Mouse (Mus musculus) common myeloid progenitor, adult 5-6 weeks (primary cell): ENCODE data around the gene Rsad1. TPM values are rescaled to one million over a fixed set of nuclear protein-coding genes. Genes with fewer than 3 reads are reported as not detected.

ENCODE experiments used
- ATAC-seq: replicated peaks from 2 replicates; pipeline ENCODE4 v1.8.0; 2016; ENCODE audit warnings: low read depth, mild to moderate bottlenecking, moderate TSS enrichment, inconsistent platforms; ENCODE audit not compliant: poor library complexity, severe bottlenecking
- total RNA-seq: library from RNA; stranded (forward); fragments of 200-1000, 187-1606 nt; gene quantifications from 2 replicates; pipeline ENCODE4 v1.2.3, GENCODE M21; 2017

Gene Rsad1
- total RNA-seq, 1 experiment from 2014 or later, result 10.6 TPM

DNA sequence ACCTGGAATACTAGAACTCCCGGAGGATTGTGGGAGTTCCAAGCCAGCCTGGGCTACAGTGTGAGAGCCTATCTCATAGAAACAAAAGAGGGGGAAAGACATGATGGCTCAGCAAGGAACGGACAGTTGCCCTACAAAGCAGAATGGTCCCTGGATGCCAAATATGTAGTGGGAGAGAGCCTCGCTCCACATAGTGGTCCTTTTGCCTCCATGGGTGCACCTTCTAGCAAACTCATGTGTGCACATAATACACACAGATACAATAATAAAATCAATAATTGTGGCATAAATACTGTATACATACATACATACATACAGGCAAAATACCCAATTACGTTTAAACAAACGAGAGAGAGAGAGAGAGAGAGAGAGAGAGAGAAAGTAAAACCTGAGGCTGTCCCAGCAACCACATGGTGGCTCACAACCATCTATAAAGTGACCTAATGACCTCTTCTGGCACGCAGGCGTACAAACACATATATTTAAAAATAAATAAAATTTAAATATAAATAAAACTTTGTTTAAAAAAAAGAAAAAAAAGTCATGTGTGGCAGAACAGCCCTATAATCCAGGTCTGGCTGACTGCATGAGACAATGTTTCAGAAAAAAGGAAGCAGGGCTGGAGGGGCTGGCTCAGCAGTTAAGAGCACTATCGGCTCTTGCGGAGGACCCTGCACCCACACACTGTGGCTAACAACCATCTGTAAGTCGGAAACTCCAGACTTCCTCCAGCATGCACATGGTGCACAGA, 811 bp upstream of the Rsad1 start:
- peak; percentile 63 for ATAC-seq

GRCm38 (mm10) chr11:94548041-94548784, 842 bp downstream of the Rsad1 start:
- ATAC-seq, result peak; percentile 19

DNA sequence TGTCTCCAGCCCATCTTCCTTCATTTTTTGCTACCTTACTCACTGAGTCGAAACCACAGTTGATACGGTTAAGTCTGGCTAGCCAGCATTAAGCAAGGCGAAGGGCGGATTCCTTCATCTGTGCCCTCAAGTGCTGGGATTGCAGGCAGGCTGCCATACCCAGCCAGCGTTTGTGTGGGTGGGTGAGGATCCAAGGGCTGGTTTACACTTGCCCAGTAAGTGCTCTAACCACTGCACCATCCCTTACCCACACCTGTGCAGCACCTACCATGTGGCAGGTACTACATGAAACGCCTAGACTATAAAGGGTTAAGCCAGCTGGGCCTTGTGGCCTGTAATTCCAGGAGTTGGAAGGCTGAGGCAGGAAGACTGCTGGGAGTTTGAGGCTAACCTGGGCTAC, 1.8 kb downstream of the Rsad1 start:
- no peak for ATAC-seq

DNA sequence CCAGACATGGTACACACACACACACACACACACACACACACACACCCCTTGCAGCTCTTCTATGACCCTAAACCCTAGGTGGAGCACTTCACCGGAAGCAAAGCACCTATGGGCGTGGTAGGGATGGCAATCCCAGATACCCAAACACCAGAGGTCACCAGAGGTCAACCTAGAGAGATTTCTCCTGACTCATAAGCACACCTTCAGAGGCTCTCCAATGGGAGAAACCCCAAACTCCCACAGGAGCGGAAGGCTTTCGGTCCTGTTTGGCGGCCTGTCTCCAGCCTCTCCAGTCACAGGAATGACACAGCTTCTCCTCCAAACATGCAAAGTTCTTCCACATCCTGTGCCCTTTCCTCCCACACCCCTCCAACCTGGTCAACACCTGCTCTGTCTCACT, 2.7 kb downstream of the Rsad1 start:
- no peak for ATAC-seq

GRCm38 (mm10) chr11:94544422-94544821, 4.6 kb downstream of the Rsad1 start:
- ATAC-seq, result no peak

DNA sequence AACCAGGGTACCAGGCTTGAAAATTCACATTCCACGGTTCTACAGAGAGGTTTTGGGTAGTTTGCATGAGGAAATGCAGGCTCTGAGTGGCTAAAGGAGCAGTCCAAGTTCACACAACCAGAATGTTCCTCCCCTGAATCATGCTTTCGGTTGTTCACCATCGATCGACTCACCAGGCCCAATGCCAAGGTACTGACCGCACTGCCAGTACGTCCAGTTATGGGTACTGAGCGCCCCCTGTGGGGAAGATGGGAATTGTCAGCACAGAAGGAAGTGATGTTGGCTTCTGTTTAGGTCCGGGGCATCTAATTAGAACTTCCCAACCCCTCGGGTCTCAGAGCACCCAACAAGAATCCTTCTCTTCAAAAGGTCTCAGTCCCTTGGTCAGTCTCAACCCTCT, 5.1 kb downstream of the Rsad1 start:
- peak; percentile 61 for ATAC-seq

GRCm38 (mm10) chr11:94543344-94543743, 5.7 kb downstream of the Rsad1 start:
- no peak for ATAC-seq

DNA sequence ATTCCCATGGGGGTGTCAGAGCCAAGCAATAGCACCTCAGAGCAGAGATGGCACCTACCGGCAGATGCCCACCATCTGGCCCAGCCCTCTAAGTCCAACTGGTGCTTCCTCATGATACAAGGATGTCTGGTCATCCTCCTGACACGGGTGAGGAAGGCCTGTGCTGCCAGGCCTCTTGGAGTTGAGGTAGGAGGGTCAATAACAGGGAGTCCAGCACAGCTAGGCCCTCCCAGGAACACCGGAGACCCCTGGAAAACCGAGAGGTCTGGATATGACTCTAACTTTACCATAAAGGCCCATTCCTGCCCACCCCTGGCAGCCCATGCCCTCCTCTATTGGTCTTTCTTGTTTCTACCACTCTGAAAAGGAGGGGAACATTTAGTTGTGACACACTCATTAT, 6.7 kb downstream of the Rsad1 start:
- ATAC-seq, result no peak

- no peak for ATAC-seq
Observed at GRCm38 (mm10) chr11:94539761-94540160, 9.3 kb downstream of the Rsad1 start.

DNA sequence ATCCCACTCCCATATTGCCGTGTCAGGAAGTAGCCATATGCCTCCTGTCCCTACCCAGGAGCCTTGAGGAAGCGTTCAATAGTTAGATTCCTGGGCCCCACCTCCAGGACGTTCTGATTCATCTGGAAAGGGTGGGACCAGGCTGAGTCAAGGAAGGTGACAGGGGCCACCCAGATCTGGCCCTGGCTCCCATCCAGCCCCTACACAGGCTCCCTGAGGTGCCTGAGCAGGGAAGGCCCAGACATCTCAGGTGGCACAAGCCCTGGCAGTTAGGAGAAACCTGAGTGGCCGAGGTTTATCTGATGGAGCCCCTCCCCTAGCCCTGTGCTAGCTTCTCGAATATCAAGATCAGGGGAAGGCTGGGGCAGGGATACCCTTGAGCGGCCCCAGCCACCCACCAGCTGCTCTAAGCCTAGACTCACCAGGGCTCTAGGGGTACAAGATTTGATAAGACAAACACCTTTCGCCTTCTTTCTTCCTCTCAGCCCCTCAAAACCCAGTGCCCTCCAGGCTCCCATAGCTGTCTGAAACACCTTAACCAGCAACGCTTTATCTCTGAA, 10.2 kb downstream of the Rsad1 start:
- no peak for ATAC-seq

GRCm38 (mm10) chr11:94533171-94533570, 15.9 kb downstream of the Rsad1 start:
- ATAC-seq, result no peak

GRCm38 (mm10) chr11:94528879-94529278, 20.2 kb downstream of the Rsad1 start:
- ATAC-seq, result no peak

DNA sequence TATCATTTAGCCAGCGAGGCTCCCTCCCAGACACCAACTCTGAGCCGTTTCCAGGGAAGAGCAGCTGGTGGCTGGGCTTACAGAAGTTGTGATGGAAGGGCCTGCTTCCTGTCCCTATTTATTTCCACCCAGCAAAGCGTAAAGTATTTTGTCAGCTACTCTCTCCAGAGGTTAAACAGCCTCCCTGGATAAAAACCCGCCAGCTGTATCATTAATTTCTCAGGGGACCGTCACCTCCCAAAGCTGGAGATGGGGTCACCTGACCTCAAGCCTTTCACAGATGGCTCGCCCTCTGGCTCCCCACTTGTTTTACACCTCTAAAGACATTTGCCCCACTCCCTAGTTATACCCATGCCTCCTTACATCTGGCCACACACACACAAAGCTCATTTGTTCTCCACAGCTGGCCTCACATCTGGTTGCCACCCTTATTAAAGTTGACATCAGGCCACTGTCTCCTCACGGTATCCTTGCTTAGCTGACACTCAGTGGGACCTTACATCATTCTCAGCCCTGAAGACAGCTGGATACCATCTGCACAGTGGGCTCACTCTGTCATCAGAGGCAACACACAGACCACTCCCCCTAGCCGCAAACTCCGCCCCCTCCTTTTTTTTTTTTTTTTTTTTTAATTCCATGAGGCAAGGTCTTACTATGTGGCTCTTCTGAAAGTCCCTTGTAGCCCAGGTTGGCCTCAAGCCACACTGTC, 22.7 kb downstream of the Rsad1 start:
- ATAC-seq, result no peak

DNA sequence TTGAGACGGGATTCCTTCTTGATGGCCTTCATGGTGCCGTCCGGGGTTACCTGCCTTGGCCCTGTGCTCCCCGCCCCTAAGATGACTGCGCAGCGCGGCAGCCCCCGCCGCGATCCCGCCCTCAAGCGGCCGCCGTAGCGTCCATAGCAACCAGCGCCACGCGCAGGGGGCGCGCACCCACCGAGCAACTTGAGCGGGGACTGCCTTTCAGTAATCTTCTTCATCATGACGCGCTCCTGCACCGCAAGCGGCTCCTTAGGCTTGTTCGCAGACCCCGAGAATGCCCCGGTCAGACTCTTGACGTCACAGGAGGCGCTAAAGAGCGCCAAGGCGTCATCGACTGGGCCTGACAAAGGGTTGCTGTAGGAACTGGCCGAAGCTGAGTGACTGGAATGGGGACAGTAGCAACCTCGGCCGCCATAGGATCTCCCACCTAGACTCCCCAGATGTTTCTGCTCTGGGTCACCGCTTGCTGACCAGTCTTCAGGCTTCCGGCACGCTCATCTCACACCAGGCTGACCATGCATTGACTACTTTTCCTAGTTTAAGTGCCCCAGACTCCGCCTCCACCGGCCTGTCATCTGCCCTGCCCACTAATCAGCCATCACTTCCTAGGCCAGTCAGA, 27.7 kb downstream of the Rsad1 start, which contains the start of gene Mycbpap:
Mycbpap (minus strand) TSS at position 524 of the 625 bp plus-strand sequence.
- peak; percentile 86 for ATAC-seq

- no peak for ATAC-seq
Observed at GRCm38 (mm10) chr11:94513452-94513851, 35.6 kb downstream of the Rsad1 start.

DNA sequence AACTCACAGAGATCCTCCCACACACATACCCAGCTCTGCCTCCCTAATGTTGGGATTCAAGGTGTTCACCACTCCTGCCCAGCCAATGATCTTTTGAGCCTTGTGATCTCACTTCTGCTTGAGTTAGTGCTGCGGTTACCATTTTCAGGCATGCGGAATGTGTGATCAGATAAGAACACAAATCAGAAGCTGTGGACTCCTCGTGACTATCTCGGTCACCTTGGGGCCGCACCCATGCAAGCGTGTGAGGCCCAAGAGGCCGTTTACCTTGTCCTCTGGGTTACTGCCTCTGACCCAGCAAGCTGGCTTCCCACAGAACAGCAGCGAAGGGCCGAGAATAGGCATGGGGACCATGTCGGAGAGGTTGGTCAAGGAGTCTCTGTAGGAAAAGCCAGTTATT, 40.1 kb downstream of the Rsad1 start:
- no peak for ATAC-seq

DNA sequence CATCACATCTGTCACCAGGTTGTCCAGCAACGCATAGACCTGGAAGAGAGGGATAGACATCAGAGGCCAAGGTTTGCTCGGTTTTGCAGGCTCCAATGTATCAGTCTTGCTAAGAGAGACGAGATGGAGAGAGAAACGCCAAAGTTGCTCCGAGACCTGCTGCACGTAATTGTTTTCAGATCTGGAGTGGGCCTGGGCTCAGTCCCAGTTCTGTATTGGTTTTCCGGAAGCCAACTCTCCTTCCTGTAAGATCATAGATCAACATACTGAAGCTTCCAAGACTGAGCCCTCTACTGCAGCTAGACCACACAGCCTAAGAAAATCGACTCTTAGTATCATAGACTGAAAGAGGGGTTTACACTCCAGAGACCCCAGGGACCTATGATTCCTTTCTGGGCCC, 47.6 kb downstream of the Rsad1 start:
- ATAC-seq, result no peak

- no peak for ATAC-seq
Observed at GRCm38 (mm10) chr11:94500362-94500761, 48.7 kb downstream of the Rsad1 start.

DNA sequence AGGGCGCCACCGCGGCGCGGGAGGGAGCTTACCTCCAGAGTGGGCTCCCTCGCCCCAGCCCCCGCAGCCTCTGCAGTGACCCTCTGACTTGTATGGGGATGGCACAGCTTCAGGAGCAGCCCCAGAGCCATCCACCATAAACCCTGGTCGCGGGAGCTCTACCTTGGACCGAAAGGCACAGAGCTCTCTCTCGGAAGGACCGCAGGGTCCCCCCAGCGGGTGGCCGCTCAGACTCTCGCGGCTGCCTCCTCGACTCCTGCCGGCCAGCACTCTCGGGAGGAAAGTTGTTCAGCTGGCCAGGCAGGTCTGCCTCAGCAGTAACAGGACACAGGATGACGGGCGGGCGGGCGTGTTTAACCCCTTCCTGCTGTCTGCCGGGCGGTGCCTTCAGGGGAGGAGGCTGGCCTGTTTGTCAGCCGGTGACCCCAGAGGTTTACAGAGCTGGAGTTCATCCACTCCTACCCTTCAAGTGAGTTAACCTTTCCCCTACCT, 49.3 kb downstream of the Rsad1 start, which contains the start of gene Epn3:
Epn3 (minus strand) TSS at position 314 of the 492 bp plus-strand sequence.
- peak; percentile 27 for ATAC-seq

GRCm38 (mm10) chr11:94499035-94499434, 50.0 kb downstream of the Rsad1 start:
- no peak for ATAC-seq
